Mouse (Mus musculus) bone marrow, adult 2 months (tissue): ENCODE measurements at regions not wholly inside any gene's neighbourhood (a gene's known extent, or its start where the extent isn't known, plus 50 kb on each side); places are given as distances from the start of the nearest gene placed in this dataset.

ENCODE experiments used
- H3K27ac ChIP-seq: fragments of 200-500 bp; 2 replicates; pipeline ENCODE4 v1.5.1; 2012; ENCODE audit warnings: low read depth, mild to moderate bottlenecking, control low read depth, inconsistent platforms, low read length; ENCODE audit not compliant: control insufficient read depth, poor library complexity, insufficient read depth
- H3K4me1 ChIP-seq: fragments of 200-500 bp; 2 replicates; pipeline ENCODE4 v1.6.1; 2011; ENCODE audit warnings: low read length; ENCODE audit not compliant: control insufficient read depth, insufficient read depth
- H3K4me3 ChIP-seq: fragments of 200-500 bp; replicated peaks from 2 replicates; pipeline ENCODE3; 2011; ENCODE audit warnings: mild to moderate bottlenecking, low read depth, low read length, control low read depth; ENCODE audit not compliant: control insufficient read depth
- CTCF ChIP-seq: fragments of 200-500 bp; IDR thresholded peaks from 2 replicates; pipeline ENCODE4 v1.5.1; 2011; ENCODE audit warnings: low read length, control low read depth; ENCODE audit not compliant: control insufficient read depth, insufficient read depth
- POLR2A ChIP-seq: fragments of 200-500 bp; IDR thresholded peaks from 2 replicates; pipeline ENCODE4 v1.6.1; 2011; ENCODE audit warnings: low read depth, mild to moderate bottlenecking, control low read depth, low read length, borderline replicate concordance; ENCODE audit not compliant: control insufficient read depth
- WGBS: fragments of 180-500 bp; shearing (Covaris S2); methylation state at CpG from one replicate; pipeline ENCODE4 v1.1.7; 2018; 5-methylcytosine and 5-hydroxymethylcytosine counted together

- Histone ChIP-seq H3K4me1 (no peaks in the 10 kb centered on the region), H3K4me3 (no peak overlapping the region), H3K27ac (no peak overlapping the region)
- WGBS = 82% methylated on average over 4 of the region's 4 CpGs
- no peak for TF ChIP-seq POLR2A
- TF ChIP-seq CTCF = no peak
These were observed 114.0 kb upstream of the Ube2e3 start for GRCm38 (mm10) chr2:78753918-78754317.

DNA sequence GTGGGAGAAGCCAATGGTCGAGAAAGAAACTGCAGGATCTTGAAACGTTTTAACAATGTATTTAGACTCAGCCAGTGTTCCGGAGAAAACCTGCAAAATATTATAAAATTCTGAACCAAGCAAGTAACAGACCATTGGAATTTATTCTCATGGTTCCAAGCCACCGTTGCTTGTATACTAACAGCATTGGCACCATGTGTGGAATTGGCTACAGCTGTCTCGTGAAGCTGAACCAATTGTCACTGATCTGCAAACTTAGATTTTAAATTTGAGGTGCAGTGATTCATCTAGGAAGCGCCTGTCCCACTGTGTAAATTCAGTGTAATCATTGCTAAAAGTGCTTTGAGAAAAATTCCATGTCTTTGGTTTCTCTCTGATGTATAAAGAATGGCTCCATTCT is 137.8 kb upstream of the Ube2e3 start:
- Histone ChIP-seq H3K4me1 (no peaks in the 10 kb centered on the region), H3K4me3 (no peak overlapping the region), H3K27ac (no peak overlapping the region)
- 82% methylated on average over 6 of the region's 6 CpGs for WGBS
- no peak for TF ChIP-seq POLR2A
- no peak for TF ChIP-seq CTCF

DNA sequence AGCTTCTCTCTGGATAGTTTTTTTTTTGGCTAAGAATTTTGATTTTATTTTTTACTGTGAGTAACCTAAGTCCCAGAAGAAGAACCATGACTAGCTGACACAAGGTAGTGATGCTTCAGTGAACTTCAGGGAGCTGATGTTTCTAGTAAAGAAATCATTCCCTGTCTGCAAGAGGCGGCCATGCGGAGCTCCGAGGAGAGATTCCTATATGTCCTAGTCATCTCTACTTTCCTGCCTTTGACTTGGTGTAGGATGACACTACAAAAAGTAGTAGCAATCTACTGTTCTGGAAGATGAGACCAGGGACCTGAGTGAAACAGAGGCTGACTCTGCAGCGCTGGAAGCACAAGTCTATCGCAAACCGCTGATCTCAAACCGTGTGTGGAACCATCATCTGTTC is 141.9 kb upstream of the Ube2e3 start:
- 85% methylated on average over 7 of the region's 7 CpGs for WGBS
- Histone ChIP-seq H3K4me1 (no peaks in the 10 kb centered on the region), H3K27ac (no peak overlapping the region), H3K4me3 (no peak overlapping the region)
- no peak for TF ChIP-seq POLR2A
- TF ChIP-seq CTCF = no peak

DNA sequence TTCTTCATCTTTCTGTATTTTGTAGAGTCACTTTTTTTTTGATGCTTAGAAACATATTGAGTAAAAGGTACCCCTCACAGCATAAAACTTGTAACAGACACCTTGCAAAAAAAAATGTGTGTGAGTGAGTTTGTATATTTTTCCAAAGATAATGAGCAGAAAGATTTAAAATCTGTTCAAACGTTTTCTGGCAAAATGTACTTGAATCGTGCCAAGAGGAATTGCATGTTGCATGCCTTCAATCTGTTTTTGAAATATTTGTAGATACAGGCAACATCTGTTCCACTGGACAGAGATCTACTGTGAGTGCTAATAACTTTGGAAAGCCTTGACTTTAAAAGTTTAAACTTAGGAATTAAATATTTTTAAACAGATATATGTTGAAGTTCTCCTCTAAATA is 143.5 kb upstream of the Ube2e3 start:
- no peaks in the 10 kb centered on the region for H3K4me1 ChIP-seq
- no peak overlapping the region for H3K4me3 ChIP-seq
- no peak for TF ChIP-seq CTCF
- no peak for TF ChIP-seq POLR2A
- no peak overlapping the region for H3K27ac ChIP-seq
- WGBS = 62% methylated on average over 2 of the region's 2 CpGs

DNA sequence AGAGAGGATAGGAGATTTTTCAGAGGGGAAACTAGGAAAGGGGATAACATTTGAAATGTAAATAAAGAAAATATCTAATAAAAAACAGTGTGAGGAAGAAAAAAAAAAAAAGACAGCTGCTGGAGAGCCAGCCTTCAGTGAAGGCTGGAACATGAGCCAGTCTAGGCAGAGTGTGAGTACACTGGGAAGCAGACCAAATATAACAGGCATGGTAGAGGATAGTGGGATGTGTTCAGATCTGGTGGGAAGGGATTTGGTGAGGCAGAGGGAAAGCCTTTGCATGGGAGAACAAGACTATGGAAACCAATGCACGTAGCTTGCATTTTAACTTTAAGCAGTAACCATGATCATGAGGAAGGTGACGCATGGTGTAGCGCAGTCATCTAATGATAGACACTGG is 144.5 kb upstream of the Ube2e3 start:
- Histone ChIP-seq H3K4me3 (no peak overlapping the region), H3K4me1 (no peaks in the 10 kb centered on the region), H3K27ac (no peak overlapping the region)
- TF ChIP-seq POLR2A (no peak), CTCF (no peak)
- 90% methylated on average over 3 of the region's 3 CpGs for WGBS

DNA sequence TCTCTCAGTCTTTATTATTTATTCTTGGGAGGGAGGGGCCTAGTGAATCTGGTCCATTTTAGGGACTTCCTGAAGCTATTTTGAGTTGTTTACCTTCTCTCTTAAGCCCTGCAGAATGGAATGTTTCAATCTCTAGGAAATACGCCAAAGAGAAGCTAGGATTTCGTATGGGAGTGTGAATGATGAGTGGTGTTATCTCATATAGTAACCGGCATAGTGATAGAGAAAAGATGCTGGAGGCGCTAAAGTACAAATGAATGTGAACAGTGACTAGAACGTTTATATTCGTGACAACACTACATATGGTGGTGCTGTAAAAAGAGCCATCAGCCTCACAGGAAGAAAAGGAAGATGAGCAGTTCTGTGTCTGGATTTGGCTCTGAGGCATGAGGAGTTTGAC is 145.2 kb upstream of the Ube2e3 start:
- no peak for TF ChIP-seq POLR2A
- no peak for TF ChIP-seq CTCF
- H3K4me3 ChIP-seq = no peak overlapping the region
- no peaks in the 10 kb centered on the region for H3K4me1 ChIP-seq
- 83% methylated on average over 6 of the region's 6 CpGs for WGBS
- no peak overlapping the region for H3K27ac ChIP-seq

- WGBS = 71% methylated on average over 1 of the region's 1 CpGs
- Histone ChIP-seq H3K4me3 (no peak overlapping the region), H3K4me1 (no peaks in the 10 kb centered on the region), H3K27ac (no peak overlapping the region)
- TF ChIP-seq POLR2A = no peak
- TF ChIP-seq CTCF = no peak
These were observed 149.4 kb upstream of the Ube2e3 start for GRCm38 (mm10) chr2:78718550-78718949.

DNA sequence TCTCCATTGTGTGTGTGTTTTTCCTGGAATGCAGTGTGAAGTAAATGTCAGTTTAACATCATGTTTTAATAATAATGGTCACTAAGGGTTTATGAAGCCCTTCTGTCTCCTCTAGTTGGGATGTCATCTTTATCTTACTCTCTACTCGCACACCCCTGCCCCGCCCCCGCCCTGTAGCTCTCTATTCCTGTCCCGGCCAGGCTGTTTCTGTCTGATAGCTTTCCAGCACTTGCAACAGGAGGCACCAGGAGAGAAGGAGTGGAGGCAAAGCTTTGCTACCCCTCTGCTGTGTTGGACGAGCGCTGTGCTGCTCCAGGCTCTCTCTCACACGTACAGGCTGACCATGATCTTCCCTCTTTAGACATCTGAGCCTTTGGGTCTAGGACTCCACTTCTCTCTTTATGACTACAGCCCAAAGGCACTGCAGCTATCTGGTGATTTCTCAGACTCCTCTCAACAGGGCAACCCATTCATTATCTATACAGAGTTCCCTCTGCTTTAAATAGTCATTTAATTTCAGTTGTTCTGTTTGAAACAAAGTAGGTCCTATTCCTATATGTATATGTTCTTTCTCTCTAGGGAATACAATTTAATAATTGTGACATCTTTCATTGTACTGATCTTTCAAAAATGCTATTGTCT is 151.6 kb upstream of the Ube2e3 start:
- Histone ChIP-seq H3K27ac (peak overlapping the region; percentile 61; the same call in 1 of the 2 replicates), H3K4me3 (no peak overlapping the region), H3K4me1 (no peaks in the 10 kb centered on the region)
- no peak for TF ChIP-seq CTCF
- WGBS = 78% methylated on average over 7 of the region's 7 CpGs

- WGBS = 86% methylated on average over 6 of the region's 6 CpGs
- Histone ChIP-seq H3K4me1 (no peaks in the 10 kb centered on the region), H3K27ac (no peak overlapping the region), H3K4me3 (no peak overlapping the region)
- no peak for TF ChIP-seq POLR2A
- no peak for TF ChIP-seq CTCF
These were observed 173.1 kb upstream of the Ube2e3 start for GRCm38 (mm10) chr2:78694851-78695250.

- no peaks in the 10 kb centered on the region for H3K4me1 ChIP-seq
- H3K4me3 ChIP-seq = no peak overlapping the region
- H3K27ac ChIP-seq = no peak overlapping the region
- WGBS = 85% methylated on average over 2 of the region's 2 CpGs
- TF ChIP-seq CTCF (no peak), POLR2A (no peak)
These were observed 211.3 kb upstream of the Ube2e3 start for GRCm38 (mm10) chr2:78656668-78657067.
